Mouse (Mus musculus): ENCODE results near the gene Cenpm.
A peak's percentile ranks its signal among the peaks of the same experiment; 100 is the strongest.

Gene Cenpm

GRCm38 (mm10) chr15:82213222-82213621 is 31.3 kb downstream of the Cenpm start:
- DNase-seq = no peak

GRCm38 (mm10) chr15:82212752-82213063 is 31.8 kb downstream of the Cenpm start, which contains the start of gene Shisa8:
Gene Shisa8 (minus strand): TSS chr15:82212815.
- DNase-seq = no peak

GRCm38 (mm10) chr15:82211911-82212751 is 32.4 kb downstream of the Cenpm start:
- DNase-seq = peak; percentile 45

- no peak for DNase-seq
These were observed 33.3 kb downstream of the Cenpm start for GRCm38 (mm10) chr15:82211281-82211680.

- no peak for DNase-seq
These were observed 33.7 kb downstream of the Cenpm start for GRCm38 (mm10) chr15:82210801-82211200.

GRCm38 (mm10) chr15:82209295-82210050 is 35.1 kb downstream of the Cenpm start:
- DNase-seq = no peak

- DNase-seq = no peak
These were observed 36.2 kb downstream of the Cenpm start for GRCm38 (mm10) chr15:82208307-82208706.

- no peak for DNase-seq
These were observed 36.9 kb downstream of the Cenpm start for GRCm38 (mm10) chr15:82207504-82208219.

- no peak for DNase-seq
These were observed 37.5 kb downstream of the Cenpm start for GRCm38 (mm10) chr15:82207105-82207459.

- DNase-seq = peak; percentile 70
These were observed 38.0 kb downstream of the Cenpm start for GRCm38 (mm10) chr15:82206365-82207104.

- no peak for DNase-seq
These were observed 39.7 kb downstream of the Cenpm start for GRCm38 (mm10) chr15:82204680-82205371.

GRCm38 (mm10) chr15:82203611-82204351 is 40.8 kb downstream of the Cenpm start:
- DNase-seq = no peak

- DNase-seq = no peak
These were observed 41.5 kb downstream of the Cenpm start for GRCm38 (mm10) chr15:82203090-82203489.

- DNase-seq = no peak
These were observed 42.5 kb downstream of the Cenpm start for GRCm38 (mm10) chr15:82202086-82202485.

GRCm38 (mm10) chr15:82199546-82199945 is 45.0 kb downstream of the Cenpm start:
- peak; percentile 35 for DNase-seq

- DNase-seq = no peak
These were observed 46.2 kb downstream of the Cenpm start for GRCm38 (mm10) chr15:82198342-82198741.

- DNase-seq = no peak
These were observed 46.6 kb downstream of the Cenpm start for GRCm38 (mm10) chr15:82197937-82198336.

GRCm38 (mm10) chr15:82197246-82197750 is 47.2 kb downstream of the Cenpm start:
- no peak for DNase-seq

GRCm38 (mm10) chr15:82196300-82196699 is 48.2 kb downstream of the Cenpm start:
- no peak for DNase-seq

GRCm38 (mm10) chr15:82192617-82193016 is 51.9 kb downstream of the Cenpm start:
- no peak for DNase-seq

All from kidney, postnatal 10 days (tissue).